ENCODE assay signal across 8 mouse cellular contexts in genomic region chr5:100825975-100826374, GRCm38 (mm10). TPM values are rescaled to one million over a fixed set of nuclear protein-coding genes. Genes with fewer than 3 reads are reported as not detected.
DNase-seq lines count a peak whose midpoint lies in the region; ATAC-seq and TF ChIP-seq lines count a peak whose summit lies in the region.
"Had no signal": no experiment of that assay in that cellular context is flagged by ENCODE, and none has a peak within 500 bp of the region (broad histone marks: within the 10 kb centered on the region; RNA-seq: fewer than 3 reads in every experiment).

No protein-coding gene starts in this region.

- H3K9me3 ChIP-seq in kidney, postnatal 0 days (replicated peaks; ENCODE audit: low read length): no peaks in the 10 kb centered on the region
- no peaks in the 10 kb centered on the region for H3K9me3 ChIP-seq in forebrain, postnatal 0 days (ENCODE audit: low read length)
- no peaks in the 10 kb centered on the region for H3K9me3 ChIP-seq in midbrain, embryonic 10.5 days (replicated peaks)

- no peak overlapping the region for H3K4me3 ChIP-seq in kidney, postnatal 0 days (replicated peaks; ENCODE audit: low read depth, low read length)
- H3K4me3 ChIP-seq in forebrain, postnatal 0 days (ENCODE audit: low read depth, low read length): no peak overlapping the region
- H3K4me3 ChIP-seq in midbrain, embryonic 10.5 days: no peak overlapping the region

- TF ChIP-seq CTCF in kidney, postnatal 0 days (IDR thresholded peaks at IDR 0.05; ENCODE audit: low read depth): peak; percentile 67
- no peak; the same call in 1 of the 2 replicates for TF ChIP-seq CTCF in forebrain, postnatal 0 days (IDR thresholded peaks at IDR 0.05; ENCODE audit: low read depth)

- H3K4me2 ChIP-seq in kidney, postnatal 0 days (ENCODE audit: low read length): no peak overlapping the region
- no peak overlapping the region for H3K4me2 ChIP-seq in forebrain, postnatal 0 days (ENCODE audit: low read depth)

- no peaks in the 10 kb centered on the region for H3K4me1 ChIP-seq in kidney, postnatal 0 days (replicated peaks; ENCODE audit: insufficient read depth, low read length)
- H3K4me1 ChIP-seq in forebrain, postnatal 0 days (ENCODE audit: insufficient read depth): 0 out of 2 replicates have a peak, but pooled peaks cover 4% of the 10 kb centered on the region
- 0 out of 2 replicates have a peak, but pooled peaks cover 2% of the 10 kb centered on the region for H3K4me1 ChIP-seq in midbrain, embryonic 10.5 days

- 11% methylated on average over 2 of the region's 2 CpGs for WGBS in kidney, postnatal 0 days
- WGBS in forebrain, postnatal 0 days: 29% methylated on average over 2 of the region's 2 CpGs
- 19% methylated on average over 2 of the region's 2 CpGs for WGBS in midbrain, embryonic 10.5 days

- H3K36me3 ChIP-seq in kidney, postnatal 0 days (ENCODE audit: insufficient read depth, low read length): no peaks in the 10 kb centered on the region
- H3K36me3 ChIP-seq in forebrain, postnatal 0 days (ENCODE audit: insufficient read depth): no peaks in the 10 kb centered on the region
- no peaks in the 10 kb centered on the region for H3K36me3 ChIP-seq in midbrain, embryonic 10.5 days

- ATAC-seq in kidney, postnatal 0 days (replicated peaks; ENCODE audit: low FRiP score, low read depth): no peak
- peak; percentile 47 for ATAC-seq in inflammation-experienced regulatory T-cells, adult 6 months
- ATAC-seq in forebrain, postnatal 0 days: no peak

- H3K9ac ChIP-seq in kidney, postnatal 0 days (ENCODE audit: low read depth, low read length): no peak overlapping the region
- no peak overlapping the region for H3K9ac ChIP-seq in forebrain, postnatal 0 days

- H3K27me3 ChIP-seq in kidney, postnatal 0 days (ENCODE audit: insufficient read depth, low read length): no peaks in the 10 kb centered on the region
- no peaks in the 10 kb centered on the region for H3K27me3 ChIP-seq in forebrain, postnatal 0 days (ENCODE audit: insufficient read depth, low read length)
- no peaks in the 10 kb centered on the region for H3K27me3 ChIP-seq in midbrain, embryonic 10.5 days (ENCODE audit: low read depth, poor library complexity, severe bottlenecking)

- H3K27ac ChIP-seq in kidney, postnatal 0 days: no peak overlapping the region
- no peak overlapping the region for H3K27ac ChIP-seq in forebrain, postnatal 0 days (ENCODE audit: low read depth, low read length)
- no peak overlapping the region for H3K27ac ChIP-seq in midbrain, embryonic 10.5 days (replicated peaks)

- peak; percentile 69 for DNase-seq in kidney, postnatal 0 days (ENCODE audit: low spot score)
- no peak for DNase-seq in kidney, adult 11 months
- peak; percentile 35 to 49 for DNase-seq in B cell, adult 2 months
- peak; percentile 60 for DNase-seq in ES-CJ7 (ENCODE audit: low read depth, low spot score)
- no peak for DNase-seq in forebrain, postnatal 0 days
- no peak for DNase-seq in midbrain, embryonic 10.5 days (ENCODE audit: low spot score)
- DNase-seq: right cerebral cortex, adult 18-20 months had no signal

RNA-seq across cellular contexts. Expression of gene Abraxas1, which starts 5.2 kb away (rescaled TPM):
- polyA plus RNA-seq in kidney, postnatal 0 days (2015; fragmentation: Nextera tagmentation; extraction: Ambion mirVana): 24.7 and 25.0 TPM in 2 replicates
- polyA plus RNA-seq in inflammation-experienced regulatory T-cells, adult 6 months (2017; shearing (Covaris generic)): 10 to 100 TPM; 16.4 to 30.6 (median 28.2) TPM
- total RNA-seq in forebrain, postnatal 0 days (2014; rRNA removed): 5.2 and 6.0 TPM in 2 replicates
- 7.7 and 10.3 TPM in 2 replicates for polyA plus RNA-seq in forebrain, postnatal 0 days (2015; fragmentation: Nextera tagmentation; extraction: Ambion mirVana)
- polyA plus RNA-seq in midbrain, embryonic 10.5 days (2016; fragmentation: Nextera tagmentation; extraction: Ambion mirVana): 30.5 and 32.3 TPM in 2 replicates

RNA-seq across cellular contexts. Expression of gene Gpat3, which starts 19.5 kb away (rescaled TPM):
- 1.6 and 2.6 TPM in 2 replicates for polyA plus RNA-seq in kidney, postnatal 0 days (2015; fragmentation: Nextera tagmentation; extraction: Ambion mirVana)
- polyA plus RNA-seq in inflammation-experienced regulatory T-cells, adult 6 months (2017; shearing (Covaris generic)): 1 to 10 TPM in 2 of 3 experiments, under 1 TPM in 1; 0.74 to 2.4 (median 2.3) TPM
- total RNA-seq in forebrain, postnatal 0 days (2014; rRNA removed): 1.2 and 4.2 TPM in 2 replicates
- 0.53 and 0.77 TPM in 2 replicates for polyA plus RNA-seq in forebrain, postnatal 0 days (2015; fragmentation: Nextera tagmentation; extraction: Ambion mirVana)
- polyA plus RNA-seq in midbrain, embryonic 10.5 days (2016; fragmentation: Nextera tagmentation; extraction: Ambion mirVana): 0.73 and 1.1 TPM in 2 replicates

RNA-seq across cellular contexts. Expression of gene Mrps18c, which starts 27.5 kb away (rescaled TPM):
- 187 and 217 TPM in 2 replicates for polyA plus RNA-seq in kidney, postnatal 0 days (2015; fragmentation: Nextera tagmentation; extraction: Ambion mirVana)
- polyA plus RNA-seq in inflammation-experienced regulatory T-cells, adult 6 months (2017; shearing (Covaris generic)): 100 to 1,000 TPM; 152 to 208 (median 162) TPM
- total RNA-seq in forebrain, postnatal 0 days (2014; rRNA removed): 56.1 and 70.4 TPM in 2 replicates
- 188 and 239 TPM in 2 replicates for polyA plus RNA-seq in forebrain, postnatal 0 days (2015; fragmentation: Nextera tagmentation; extraction: Ambion mirVana)
- polyA plus RNA-seq in midbrain, embryonic 10.5 days (2016; fragmentation: Nextera tagmentation; extraction: Ambion mirVana): 198 and 202 TPM in 2 replicates

RNA-seq across cellular contexts. Expression of gene Helq, which starts 27.6 kb away (rescaled TPM):
- polyA plus RNA-seq in kidney, postnatal 0 days (2015; fragmentation: Nextera tagmentation; extraction: Ambion mirVana): 9.5 and 9.6 TPM in 2 replicates
- polyA plus RNA-seq in inflammation-experienced regulatory T-cells, adult 6 months (2017; shearing (Covaris generic)): 10 to 100 TPM; 11.7 to 17.9 (median 17.4) TPM
- total RNA-seq in forebrain, postnatal 0 days (2014; rRNA removed): 17.4 and 17.9 TPM in 2 replicates
- polyA plus RNA-seq in forebrain, postnatal 0 days (2015; fragmentation: Nextera tagmentation; extraction: Ambion mirVana): 6.6 and 9.0 TPM in 2 replicates
- polyA plus RNA-seq in midbrain, embryonic 10.5 days (2016; fragmentation: Nextera tagmentation; extraction: Ambion mirVana): 23.7 and 24.6 TPM in 2 replicates

Comparison
In these comparisons a context has a peak if more than half of its experiments do, and no peak if none do; other contexts are left out.
1. DNase-seq: peak in kidney, postnatal 0 days (single experiment), B cell, adult 2 months (2 of 2) and ES-CJ7 (single experiment); none in kidney, adult 11 months (single experiment), forebrain, postnatal 0 days (single experiment) and midbrain, embryonic 10.5 days (single experiment).